Mouse (Mus musculus): Measurements from ENCODE around the gene Pkd1. TPM values are rescaled to one million over a fixed set of nuclear protein-coding genes. Genes with fewer than 3 reads are reported as not detected.

The Pkd1 gene
- total RNA-seq, 2 experiments from 2014 or later, result 12.8 to 21.4 TPM

DNA sequence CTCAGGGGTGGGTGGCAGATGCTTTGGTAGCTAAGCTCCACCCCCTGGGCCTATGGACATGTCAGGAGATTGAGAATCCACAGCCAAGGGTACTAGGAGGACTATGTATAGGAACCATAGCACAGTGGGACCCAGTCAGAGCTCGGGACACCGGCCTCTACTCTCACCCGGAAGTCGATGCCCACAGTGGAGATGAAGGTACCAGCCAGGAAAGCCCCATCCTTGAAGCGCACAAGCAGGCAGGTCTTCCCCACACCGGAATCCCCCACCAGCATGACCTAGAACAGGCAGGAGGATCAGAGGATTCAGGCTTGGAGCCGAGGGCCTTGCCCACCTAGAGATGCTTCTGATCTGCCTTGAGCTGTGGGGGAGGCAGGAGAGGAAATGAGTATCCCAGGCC lies 17.6 kb upstream of the Pkd1 start:
- DNase-seq (ENCODE audit: low spot score), result no peak

DNA sequence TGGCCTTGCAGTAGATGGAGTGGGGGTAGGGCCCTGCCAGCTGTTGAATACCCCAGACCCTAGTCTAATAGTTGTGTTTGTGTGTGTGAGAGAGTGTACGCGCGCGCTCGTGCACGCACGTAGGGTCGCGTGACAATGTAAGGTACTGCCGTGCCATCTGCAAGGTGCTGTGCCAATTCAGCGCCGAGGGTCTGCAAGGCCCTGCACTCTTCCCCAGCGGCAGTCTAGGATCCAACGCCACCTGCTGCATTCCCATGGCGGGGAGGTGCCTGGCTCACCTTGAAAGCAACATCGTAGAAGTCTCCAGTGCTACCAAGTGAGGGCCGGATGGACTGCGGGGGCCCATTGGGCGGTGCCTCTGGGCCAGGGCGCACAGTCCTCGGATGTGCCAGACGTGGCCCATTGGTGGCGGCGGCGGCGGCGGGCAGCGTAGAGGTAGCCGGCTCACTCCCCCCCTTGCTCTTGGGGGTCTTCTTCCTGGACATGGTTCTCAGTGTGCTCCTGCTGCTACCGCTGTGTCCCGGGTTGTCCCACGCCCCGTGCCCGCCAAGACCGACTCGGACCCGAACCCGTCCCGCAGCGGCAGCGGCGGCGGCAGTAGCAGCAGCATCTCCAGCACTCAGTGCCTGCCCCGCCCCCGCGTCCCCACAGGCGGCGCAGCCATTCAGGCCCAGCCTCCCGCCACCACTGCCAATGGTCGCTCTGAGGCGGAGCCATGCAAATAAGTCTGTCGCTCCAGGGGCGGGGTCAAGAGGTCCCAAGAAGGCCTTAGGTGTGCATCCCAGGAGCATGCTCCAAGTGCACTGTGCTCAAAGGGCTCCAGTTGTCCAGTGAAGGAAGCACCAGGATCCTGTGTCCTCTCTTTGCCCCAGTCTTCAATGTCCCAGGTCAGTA lies 16.3 kb upstream of the Pkd1 start:
- DNase-seq (ENCODE audit: low spot score), result peak; percentile 85

DNA sequence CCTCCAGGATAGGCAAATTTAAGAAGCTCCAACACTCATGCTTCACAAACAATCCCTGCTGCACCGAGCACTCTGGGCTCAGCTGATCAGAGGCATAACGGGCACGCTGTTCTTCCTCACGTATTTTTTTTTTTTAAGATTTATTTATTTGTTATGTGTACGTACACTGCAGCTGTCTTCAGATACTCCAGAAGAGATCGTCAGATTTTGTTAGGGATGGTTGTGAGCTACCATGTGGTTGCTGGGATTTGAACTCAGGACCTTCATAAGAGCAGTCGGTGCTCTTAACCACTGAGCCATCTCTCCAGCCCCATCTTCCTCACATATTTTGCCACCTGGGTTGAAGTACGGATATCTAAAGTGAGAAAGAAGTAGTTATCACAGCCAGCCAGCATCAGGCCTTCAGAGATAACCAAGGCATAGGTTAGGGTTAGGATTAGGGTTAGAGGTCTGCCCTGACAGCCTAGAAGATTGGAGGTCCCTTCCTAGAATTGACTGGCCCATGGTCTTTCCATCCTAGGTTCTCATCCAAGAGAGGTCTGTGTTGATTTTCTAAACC lies 15.4 kb upstream of the Pkd1 start, which contains the start of gene Rab26:
Rab26 (minus strand) TSS at position 51 of the 559 bp plus-strand sequence.
- no peak for DNase-seq (ENCODE audit: low spot score)

DNA sequence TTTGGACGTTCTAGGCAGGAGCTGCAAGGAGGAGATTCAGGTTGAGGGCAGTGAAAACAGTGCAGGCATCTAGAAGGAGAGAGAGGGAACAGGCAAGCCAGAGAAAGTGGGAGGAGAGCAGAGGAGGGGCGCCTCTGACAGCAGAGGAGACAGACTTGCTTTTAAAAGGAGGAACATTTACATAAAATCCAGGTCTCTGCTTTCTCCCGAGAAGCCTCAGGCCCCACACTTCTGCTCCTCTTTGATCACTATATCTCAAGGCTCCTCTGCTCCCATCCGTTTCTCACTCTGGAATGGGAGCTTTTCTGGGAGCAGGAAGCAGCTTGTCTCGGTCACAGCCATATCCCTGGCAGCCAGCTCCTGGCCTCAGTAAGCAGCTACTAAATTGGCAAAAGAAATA lies 14.3 kb upstream of the Pkd1 start:
- DNase-seq (ENCODE audit: low spot score), result no peak

DNA sequence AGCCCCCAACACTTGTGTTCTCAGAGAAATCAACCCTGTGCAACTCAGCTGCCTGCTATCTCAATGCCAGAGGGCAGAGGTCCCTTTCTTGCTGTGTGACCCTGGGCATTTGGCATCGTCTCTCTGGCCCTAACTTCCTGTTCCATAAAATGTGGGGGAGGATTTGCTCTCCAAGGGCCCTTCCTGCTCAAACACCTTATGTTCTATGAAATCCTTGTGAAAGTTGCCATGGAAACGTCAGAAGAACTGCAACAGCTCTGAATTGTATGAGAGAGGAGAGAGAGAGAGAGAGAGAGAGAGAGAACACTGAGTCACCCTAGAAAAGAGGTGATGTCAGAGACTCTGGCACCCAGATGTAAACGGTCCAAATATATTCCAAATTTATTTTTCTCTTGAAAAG lies 12.1 kb upstream of the Pkd1 start:
- DNase-seq (ENCODE audit: low spot score), result no peak

- DNase-seq (ENCODE audit: low spot score), result peak; percentile 53
Measured at GRCm38 (mm10) chr17:24538950-24539349, 10.7 kb upstream of the Pkd1 start.

DNA sequence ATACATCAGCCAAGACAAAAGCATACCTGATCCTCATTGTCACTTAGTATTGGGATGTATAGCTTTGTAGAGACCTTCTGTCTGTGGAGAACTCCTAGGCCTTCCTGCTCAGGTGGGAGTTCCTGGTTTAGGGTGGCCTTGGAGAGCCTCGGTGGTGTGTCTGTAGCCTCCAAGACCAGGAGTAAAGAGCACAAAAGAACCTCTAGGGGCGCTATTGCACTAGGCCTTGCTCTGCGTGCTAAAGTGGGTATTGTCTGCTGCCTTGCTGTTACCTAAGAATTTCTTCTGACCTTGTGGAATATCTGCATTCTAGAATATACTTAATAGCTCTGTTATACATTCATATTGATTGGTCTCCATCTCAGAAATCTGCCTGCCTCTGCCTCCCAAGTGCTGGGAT lies 9.3 kb upstream of the Pkd1 start:
- peak; percentile 56 for DNase-seq (ENCODE audit: low spot score)

GRCm38 (mm10) chr17:24544613-24545012 lies 5.0 kb upstream of the Pkd1 start:
- no peak for DNase-seq (ENCODE audit: low spot score)

DNA sequence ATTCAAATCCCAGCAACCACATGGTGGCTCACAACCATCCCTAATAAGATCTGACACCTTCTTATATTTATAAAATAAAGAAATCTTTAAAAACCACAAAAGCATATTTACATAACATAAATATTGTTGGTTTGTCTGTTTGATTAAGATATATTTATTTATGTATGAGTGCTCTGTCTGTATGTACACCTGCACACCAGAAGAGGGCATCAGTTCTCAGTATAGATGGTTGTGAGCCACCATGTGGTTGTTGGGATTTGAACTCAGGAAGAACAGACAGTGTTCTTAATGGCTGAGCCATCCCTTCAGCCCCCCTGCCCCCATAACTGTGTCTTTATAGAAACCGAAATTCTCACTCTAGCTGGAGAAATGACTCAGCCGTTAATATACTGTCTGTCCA lies 4.4 kb upstream of the Pkd1 start:
- no peak for DNase-seq (ENCODE audit: low spot score)

- DNase-seq (ENCODE audit: low spot score), result no peak
Measured at GRCm38 (mm10) chr17:24546234-24546633, 3.4 kb upstream of the Pkd1 start.

GRCm38 (mm10) chr17:24548435-24548834 lies 1.2 kb upstream of the Pkd1 start:
- no peak for DNase-seq (ENCODE audit: low spot score)

DNA sequence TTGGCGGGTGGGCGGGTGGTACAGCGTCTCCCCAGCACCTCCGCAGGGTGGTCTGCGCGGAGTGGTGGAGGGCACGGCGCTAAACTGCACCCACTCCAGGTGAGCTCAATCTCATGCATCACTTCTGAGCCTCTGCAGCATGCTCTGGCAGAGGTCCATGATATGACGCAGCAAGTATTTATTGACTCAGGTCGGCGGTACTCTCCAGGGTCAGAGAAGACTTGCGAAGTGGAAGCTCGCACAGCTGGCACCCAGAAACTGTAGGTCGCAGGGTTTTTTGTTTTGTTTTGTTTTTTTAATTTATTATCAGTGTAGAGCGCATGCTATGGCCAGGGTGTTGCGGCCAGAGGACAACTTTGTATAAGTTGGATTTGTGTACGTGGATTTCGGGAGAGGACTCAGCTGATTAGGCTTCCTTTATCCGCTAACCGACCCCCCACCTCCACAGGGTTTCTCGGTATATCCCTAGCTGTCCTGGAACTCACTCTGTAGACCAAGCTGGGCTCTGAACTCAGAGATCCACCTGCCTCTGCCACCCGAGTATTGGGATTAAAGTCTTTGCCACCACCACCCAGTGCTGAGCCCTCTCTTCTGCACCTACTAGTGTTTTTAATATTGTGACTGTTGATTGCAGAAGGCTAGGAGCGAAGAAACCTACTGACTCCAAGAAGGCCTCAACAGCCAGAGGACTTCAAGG lies 565 bp upstream of the Pkd1 start:
- peak; percentile 57 for DNase-seq (ENCODE audit: low spot score)

DNA sequence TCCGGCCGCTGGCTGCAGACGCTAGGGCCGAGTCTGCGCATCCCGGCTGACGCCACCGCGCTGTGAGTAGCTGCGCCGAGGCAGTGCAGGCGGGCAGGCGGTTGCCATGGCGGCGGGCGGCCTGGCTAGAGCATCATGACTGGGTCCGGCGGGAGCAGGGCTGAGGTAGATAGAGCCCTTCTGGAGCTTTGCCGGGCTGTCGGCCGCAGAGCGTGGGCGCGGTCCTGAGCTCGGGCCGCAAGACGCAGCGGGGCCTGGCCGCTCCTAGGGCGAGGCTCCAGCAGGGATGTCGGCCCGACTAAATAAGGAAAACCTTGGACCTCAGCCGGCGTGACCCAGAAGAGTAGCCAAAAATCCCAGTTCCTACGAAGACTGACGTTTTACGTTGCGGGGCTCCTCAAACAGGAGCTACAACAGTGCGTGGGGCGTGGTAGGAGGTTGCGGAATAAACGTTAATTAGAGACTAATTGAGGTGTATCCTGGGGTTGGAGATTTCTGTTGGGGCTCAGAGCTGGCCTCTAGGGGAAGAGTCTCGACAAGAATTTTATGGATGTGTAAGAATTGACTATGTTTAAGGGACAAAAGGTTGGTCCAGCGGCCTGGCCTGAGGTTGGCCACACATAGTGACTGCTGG lies 899 bp downstream of the Pkd1 start:
- peak; percentile 83 for DNase-seq (ENCODE audit: low spot score)

DNA sequence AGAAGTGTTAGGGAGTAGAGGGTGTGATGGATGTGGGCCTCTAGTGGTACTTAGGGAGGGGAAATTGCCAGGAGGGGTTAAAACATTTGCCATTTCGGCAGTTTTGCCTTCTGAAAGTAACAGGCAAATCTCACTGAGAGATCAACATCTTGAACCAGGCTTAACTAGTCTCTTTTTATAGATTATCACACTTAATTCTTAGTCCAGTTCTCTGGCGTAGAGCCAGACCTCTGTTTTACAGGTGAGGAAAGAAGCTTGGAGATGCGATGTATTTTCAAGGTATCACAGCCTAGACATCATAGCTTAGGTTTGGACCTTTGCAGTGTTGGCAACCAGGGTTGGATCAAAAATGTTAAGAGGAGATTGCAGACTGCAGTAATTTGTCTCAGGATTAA lies 1.4 kb downstream of the Pkd1 start:
- no peak for DNase-seq (ENCODE audit: low spot score)

DNA sequence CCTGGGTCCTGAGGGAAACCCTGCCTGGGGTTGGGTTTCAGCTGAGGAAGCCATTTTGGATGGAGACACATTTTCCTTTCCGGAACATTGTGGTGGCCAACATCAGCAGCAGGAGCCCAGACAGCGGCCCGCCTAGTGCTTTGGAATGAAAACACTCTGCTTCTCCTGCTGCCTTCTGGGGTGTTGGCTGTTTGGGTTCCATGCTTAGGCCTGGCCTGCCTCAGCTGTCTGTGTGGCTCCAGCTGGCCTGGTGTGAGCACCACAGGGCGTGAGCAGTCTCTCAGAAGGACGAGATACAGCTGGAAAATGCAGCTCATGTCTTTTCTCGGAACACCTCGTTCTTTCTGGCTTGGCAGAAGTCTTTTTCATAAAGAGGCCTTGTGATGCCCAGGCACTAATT lies 7.5 kb downstream of the Pkd1 start:
- DNase-seq (ENCODE audit: low spot score), result peak; percentile 71

GRCm38 (mm10) chr17:24558600-24559099 lies 9.0 kb downstream of the Pkd1 start:
- DNase-seq (ENCODE audit: low spot score), result no peak

DNA sequence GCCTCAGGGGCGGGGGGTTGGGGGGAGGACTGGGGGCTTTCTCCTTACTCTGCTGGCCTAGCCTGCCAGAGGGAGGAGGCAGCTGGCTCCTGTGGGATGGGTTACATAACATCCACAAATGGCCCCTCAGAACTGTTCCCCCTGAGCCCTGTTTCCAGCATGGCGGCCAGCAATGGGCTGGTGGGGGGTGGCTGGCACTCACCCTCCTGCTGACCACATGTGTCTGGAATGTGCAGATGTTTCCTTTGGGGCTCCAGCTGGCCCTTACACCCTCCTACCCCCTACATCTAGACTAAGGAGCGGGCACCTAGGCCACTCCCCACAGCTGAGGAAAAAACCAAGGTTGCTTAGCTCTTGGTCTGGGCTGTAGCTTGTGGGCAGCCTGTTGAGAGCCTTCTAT lies 9.5 kb downstream of the Pkd1 start:
- DNase-seq (ENCODE audit: low spot score), result peak; percentile 42

DNA sequence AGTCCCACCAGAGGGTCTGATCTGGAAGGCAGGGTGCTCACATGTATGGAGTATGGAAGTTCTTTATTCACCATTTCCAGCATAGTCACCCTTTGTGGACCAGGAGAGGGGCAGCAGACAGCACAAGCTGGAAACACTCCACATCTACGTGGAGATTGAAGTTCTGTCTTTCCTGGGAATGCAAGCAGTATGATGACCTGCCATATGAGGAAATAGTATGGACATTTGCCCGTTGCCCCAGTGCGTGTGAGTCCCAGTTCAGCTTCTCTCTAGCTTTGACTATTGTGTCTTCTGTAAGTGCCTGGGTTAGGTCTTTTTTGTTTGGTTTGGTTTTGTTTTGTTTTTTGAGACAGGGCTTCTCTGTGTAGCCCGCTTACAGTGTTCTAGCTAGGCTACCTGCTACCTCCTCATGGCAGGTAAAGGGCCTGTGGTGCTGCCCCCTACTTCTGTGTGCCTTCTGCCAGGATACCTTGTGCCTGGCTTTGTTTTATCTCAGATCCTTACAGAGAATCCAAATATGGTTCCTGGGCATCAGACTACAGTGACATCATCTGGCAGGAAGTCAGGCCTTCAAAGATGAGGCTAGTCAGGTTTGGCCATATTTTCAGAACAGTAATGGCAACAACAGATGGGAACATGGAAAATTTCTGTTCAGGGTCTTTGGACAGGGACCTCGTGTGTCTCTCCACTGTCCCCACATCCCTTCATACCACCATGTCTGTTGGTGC lies 10.8 kb downstream of the Pkd1 start:
- peak; percentile 31 for DNase-seq (ENCODE audit: low spot score)

DNA sequence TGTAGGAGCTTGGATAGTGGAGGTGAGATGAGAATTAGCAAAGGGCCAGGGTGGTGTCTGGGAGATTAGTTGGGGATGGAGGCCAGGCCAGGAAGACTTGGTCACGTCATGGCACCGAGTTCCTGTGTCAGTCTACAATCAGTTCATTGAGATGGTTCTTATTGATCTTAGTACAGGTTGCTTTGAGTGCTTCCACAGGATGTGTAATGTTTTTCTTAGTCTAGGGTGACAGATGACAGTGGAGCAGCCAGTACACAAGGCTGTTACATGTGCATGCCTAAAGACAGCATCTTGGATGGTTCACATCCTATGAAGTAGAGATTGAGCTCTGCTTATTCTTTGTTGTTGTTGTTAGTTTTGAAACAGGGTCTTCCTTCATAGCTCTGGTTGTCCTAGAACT lies 12.0 kb downstream of the Pkd1 start:
- no peak for DNase-seq (ENCODE audit: low spot score)

DNA sequence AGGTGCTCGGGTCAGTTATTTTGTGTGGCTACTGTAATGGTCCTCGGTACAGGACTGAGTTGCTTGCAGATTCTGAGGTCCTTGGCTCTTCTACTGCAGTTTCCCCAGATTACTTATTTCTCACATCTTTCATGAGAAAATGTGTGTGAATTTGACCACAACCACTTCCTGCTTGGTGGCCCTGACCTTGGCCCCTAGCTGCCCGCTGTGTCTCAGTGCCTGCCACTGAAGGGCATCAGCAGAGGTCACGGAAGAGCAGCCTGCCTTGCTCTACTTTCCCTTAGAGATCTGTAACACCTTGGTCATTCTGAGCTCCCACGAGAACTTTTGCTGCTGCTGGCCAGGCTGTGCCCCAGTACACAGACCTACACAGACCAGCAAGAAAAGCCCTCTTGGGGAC lies 14.0 kb downstream of the Pkd1 start:
- no peak for DNase-seq (ENCODE audit: low spot score)

DNA sequence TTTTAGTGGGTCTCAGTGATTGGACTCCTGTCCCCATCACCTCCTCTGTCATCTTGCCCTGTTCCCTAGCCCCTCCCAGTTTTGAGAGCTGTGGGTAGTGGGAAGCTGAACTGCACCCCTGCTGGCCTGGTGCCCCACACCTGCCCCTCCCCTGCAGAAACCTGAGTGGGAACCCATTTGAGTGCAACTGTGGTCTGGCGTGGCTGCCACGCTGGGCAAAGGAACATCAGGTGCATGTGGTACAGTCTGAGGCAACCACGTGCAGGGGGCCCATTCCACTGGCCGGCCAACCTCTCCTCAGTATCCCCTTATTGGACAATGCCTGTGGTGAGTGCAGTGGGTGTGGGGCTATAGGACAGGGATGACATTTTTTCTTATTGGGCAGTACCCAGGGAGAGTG lies 14.8 kb downstream of the Pkd1 start:
- DNase-seq (ENCODE audit: low spot score), result no peak

Data from gastrocnemius, adult 18-20 months (tissue).